Mouse (Mus musculus) cerebellum, adult 2 months (tissue): Measurements from ENCODE around the gene Gpr132.

Experiments used
- CTCF ChIP-seq: fragments of 200-500 bp; IDR thresholded peaks from 2 replicates; pipeline ENCODE4 v1.5.1; 2011; ENCODE audit warnings: low read depth, mild to moderate bottlenecking, control low read depth, low read length, moderate library complexity, borderline replicate concordance; ENCODE audit not compliant: insufficient read depth
- POLR2A ChIP-seq: fragments of 200-500 bp; IDR thresholded peaks from 2 replicates; pipeline ENCODE4 v1.6.1; 2011; ENCODE audit warnings: low read length, control low read depth, borderline replicate concordance; ENCODE audit not compliant: insufficient read depth

DNA sequence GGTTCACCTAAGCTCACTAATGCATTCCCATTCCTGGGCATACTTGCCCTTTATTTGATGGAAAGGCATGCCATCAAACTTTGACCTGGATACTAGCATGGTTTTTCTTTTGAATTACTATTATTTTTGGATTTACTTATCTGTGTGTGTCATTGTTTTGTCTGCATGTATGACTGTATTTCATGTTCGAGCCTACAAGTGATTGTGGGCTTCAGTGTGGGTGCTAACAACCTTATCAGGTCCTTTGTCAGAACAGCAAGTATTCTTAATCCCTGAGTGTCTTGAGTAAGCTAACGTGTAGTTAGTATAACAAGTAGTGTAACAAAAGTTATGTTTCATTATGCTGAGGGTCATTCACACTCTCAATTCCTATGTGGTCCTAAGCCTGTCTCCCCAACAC lies 37.9 kb downstream of the Gpr132 start:
- TF ChIP-seq CTCF (no peak), POLR2A (no peak)
